Mouse (Mus musculus): ENCODE data around the gene Mpz.

- TF ChIP-seq CTCF (IDR thresholded peaks at IDR 0.05; ENCODE audit: low read depth) = no peak
- no peak; the same call in 1 of the 2 replicates for TF ChIP-seq EP300 (IDR thresholded peaks at IDR 0.05; ENCODE audit: low read depth)
Observed at GRCm38 (mm10) chr1:171189476-171190114, 39.1 kb downstream of the Mpz start.

All from heart, postnatal 0 days (tissue).